Mouse (Mus musculus) stomach, embryonic 16.5 days (tissue): ENCODE measurements around the gene Apip. TPM values are rescaled to one million over a fixed set of nuclear protein-coding genes. Genes with fewer than 3 reads are reported as not detected.
A peak's percentile ranks its signal among the peaks of the same experiment; 100 is the strongest.

ENCODE experiments used
- ATAC-seq: fragments of 200-750 bp; cut with Nextera tagmentation; 2 replicates; pipeline ENCODE4 v1.8.0; 2017; ENCODE audit warnings: moderate number of reproducible peaks, moderate TSS enrichment; ENCODE audit not compliant: insufficient read depth, low FRiP score
- H3K27ac ChIP-seq: fragments of 300-500 bp; sonication (generic); 2 replicates; pipeline ENCODE4 v1.5.1; 2014; ENCODE audit warnings: low read length
- H3K27me3 ChIP-seq: fragments of 300-500 bp; sonication (generic); 2 replicates; pipeline ENCODE4 v1.6.1; 2014; ENCODE audit warnings: low read length, control low read depth, mixed read lengths; ENCODE audit not compliant: control insufficient read depth, insufficient read depth
- H3K36me3 ChIP-seq: fragments of 300-500 bp; sonication (generic); 2 replicates; pipeline ENCODE4 v1.6.1; 2014; ENCODE audit warnings: low read length; ENCODE audit not compliant: control insufficient read depth, insufficient read depth
- H3K4me1 ChIP-seq: fragments of 300-500 bp; sonication (generic); 2 replicates; pipeline ENCODE4 v1.6.1; 2014; ENCODE audit warnings: low read length, control low read depth, mixed read lengths; ENCODE audit not compliant: control insufficient read depth, insufficient read depth
- H3K4me2 ChIP-seq: fragments of 300-500 bp; sonication (generic); 2 replicates; pipeline ENCODE4 v1.6.1; 2014; ENCODE audit warnings: low read depth, low read length, mixed read lengths
- H3K4me3 ChIP-seq: fragments of 300-500 bp; sonication (generic); replicated peaks from 2 replicates; pipeline ENCODE4 v1.5.1; 2014; ENCODE audit warnings: mild to moderate bottlenecking, low read length
- H3K9ac ChIP-seq: fragments of 300-500 bp; sonication (generic); 2 replicates; pipeline ENCODE4 v1.6.1; 2014; ENCODE audit warnings: low read length
- H3K9me3 ChIP-seq: fragments of 300-500 bp; sonication (generic); replicated peaks from 2 replicates; pipeline ENCODE4 v1.6.1; 2016; ENCODE audit warnings: low read length, control low read depth; ENCODE audit not compliant: control insufficient read depth
- WGBS: fragments of 180-500 bp; shearing (Covaris S2); extraction: QIAGEN DNeasy Blood & Tissue Kit; methylation state at CpG from one replicate; pipeline ENCODE4 v1.1.7; 2014; 5-methylcytosine and 5-hydroxymethylcytosine counted together
- polyA plus RNA-seq: library from polyadenylated mRNA; unstranded; fragments of >200 nt; fragmentation: Nextera tagmentation; extraction: Ambion mirVana; gene quantifications from 2 replicates; pipeline ENCODE4 v1.2.1, GENCODE M21; 2015

Apip gene
- polyA plus RNA-seq, 1 experiment from 2014 or later, result 63.0 TPM

DNA sequence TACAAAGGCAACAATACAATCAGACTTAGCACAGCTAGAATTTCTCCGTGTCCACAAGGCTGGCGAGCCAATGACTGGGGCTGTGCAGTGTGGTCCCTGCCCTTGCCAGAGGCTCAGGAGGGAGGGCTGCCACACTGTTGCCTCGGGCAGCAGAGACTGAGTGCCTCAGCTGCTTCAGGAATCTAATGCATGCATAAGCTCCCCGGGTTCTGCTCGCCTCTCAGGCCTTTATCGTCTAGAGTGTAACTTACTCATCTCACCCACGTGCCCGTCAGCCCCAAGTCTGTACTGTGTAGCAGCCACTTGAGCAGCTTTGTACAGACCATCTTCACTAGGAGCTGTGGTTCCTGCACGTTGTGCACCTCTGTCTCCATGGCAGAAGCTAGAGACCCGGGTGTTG, 12.2 kb downstream of the Apip start:
- WGBS, result 76% methylated on average over 10 of the region's 10 CpGs
- no peaks in the 10 kb centered on the region for H3K9me3 ChIP-seq
- H3K27me3 ChIP-seq, result no peaks in the 10 kb centered on the region
- H3K36me3 ChIP-seq, result 0 out of 2 replicates have a peak, but pooled peaks cover 9% of the 10 kb centered on the region
- H3K27ac ChIP-seq, result no peak overlapping the region
- no peak for ATAC-seq
- no peak overlapping the region for H3K4me2 ChIP-seq
- no peak overlapping the region for H3K9ac ChIP-seq
- no peak overlapping the region for H3K4me3 ChIP-seq
- no peaks in the 10 kb centered on the region for H3K4me1 ChIP-seq

DNA sequence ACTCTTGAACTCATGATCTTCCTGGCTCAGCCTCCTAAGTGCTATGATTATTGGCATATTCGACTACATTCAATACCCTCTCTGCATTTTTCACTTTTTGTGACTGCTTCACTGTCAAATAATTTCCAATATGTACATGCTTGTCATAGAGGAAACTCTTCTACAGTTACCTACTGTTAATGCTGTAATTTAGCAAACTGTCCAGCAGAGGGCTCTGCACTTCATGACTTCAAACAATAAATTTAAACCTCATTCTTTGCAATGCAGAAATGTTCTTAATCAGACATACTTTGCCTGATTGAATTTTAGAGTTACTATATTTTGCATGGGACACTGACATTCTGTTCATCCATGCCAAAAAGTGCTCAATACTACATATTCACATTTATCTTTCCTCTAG, 13.0 kb downstream of the Apip start:
- H3K36me3 ChIP-seq, result 0 out of 2 replicates have a peak, but pooled peaks cover 9% of the 10 kb centered on the region
- no peak overlapping the region for H3K27ac ChIP-seq
- no peak overlapping the region for H3K4me2 ChIP-seq
- H3K4me3 ChIP-seq, result no peak overlapping the region
- no peaks in the 10 kb centered on the region for H3K9me3 ChIP-seq
- no peaks in the 10 kb centered on the region for H3K4me1 ChIP-seq
- H3K9ac ChIP-seq, result no peak overlapping the region
- ATAC-seq, result no peak
- no peaks in the 10 kb centered on the region for H3K27me3 ChIP-seq
- WGBS, result 3% methylated on average over 1 of the region's 1 CpGs

DNA sequence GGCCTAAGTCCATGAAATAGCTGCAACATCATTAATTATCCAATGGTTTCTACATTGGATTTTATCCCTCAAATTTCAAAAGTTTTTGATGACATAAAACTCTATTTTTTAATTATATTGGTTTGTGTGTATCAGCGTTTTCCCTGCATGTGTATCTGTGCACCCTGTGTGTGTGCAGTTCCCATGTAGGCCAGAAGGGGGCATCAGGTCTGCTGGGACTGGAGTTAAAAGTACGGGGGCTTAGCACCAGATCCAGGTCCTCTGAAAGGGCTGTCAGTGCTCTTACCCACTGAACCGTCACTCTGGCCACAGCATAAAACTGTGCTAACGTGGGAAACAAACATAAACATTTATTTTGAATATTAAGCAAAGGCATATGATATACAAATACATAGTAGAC, 14.6 kb downstream of the Apip start:
- H3K9ac ChIP-seq, result no peak overlapping the region
- 94% methylated on average over 4 of the region's 4 CpGs for WGBS
- H3K4me3 ChIP-seq, result no peak overlapping the region
- H3K36me3 ChIP-seq, result 0 out of 2 replicates have a peak, but pooled peaks cover 12% of the 10 kb centered on the region
- no peak overlapping the region for H3K4me2 ChIP-seq
- H3K4me1 ChIP-seq, result no peaks in the 10 kb centered on the region
- no peaks in the 10 kb centered on the region for H3K27me3 ChIP-seq
- H3K9me3 ChIP-seq, result no peaks in the 10 kb centered on the region
- no peak for ATAC-seq
- no peak overlapping the region for H3K27ac ChIP-seq

DNA sequence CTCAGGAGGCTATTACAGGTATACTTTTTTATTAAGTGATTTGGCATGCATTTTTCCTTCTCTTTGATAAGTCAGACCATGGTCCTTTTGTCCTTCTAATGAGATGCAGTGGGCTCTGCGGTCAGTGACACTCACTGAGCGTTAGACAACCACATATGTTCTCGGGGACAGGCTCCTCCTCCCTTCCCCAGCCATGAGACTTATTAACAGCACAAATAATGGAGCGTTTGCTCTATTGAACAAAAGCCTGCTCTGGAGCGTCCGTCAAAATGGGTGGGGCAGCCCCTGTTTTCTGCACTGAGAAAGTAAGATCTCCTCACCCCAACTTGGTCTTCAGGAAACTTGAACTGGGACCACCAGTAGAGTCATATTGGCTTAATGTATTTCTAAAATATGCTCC, 16.0 kb downstream of the Apip start:
- Histone ChIP-seq H3K27ac (no peak overlapping the region), H3K36me3 (0 out of 2 replicates have a peak, but pooled peaks cover 17% of the 10 kb centered on the region), H3K4me2 (no peak overlapping the region), H3K9me3 (no peaks in the 10 kb centered on the region), H3K4me3 (no peak overlapping the region), H3K9ac (no peak overlapping the region), H3K4me1 (no peaks in the 10 kb centered on the region), H3K27me3 (no peaks in the 10 kb centered on the region)
- WGBS, result 71% methylated on average over 6 of the region's 6 CpGs
- ATAC-seq, result no peak

DNA sequence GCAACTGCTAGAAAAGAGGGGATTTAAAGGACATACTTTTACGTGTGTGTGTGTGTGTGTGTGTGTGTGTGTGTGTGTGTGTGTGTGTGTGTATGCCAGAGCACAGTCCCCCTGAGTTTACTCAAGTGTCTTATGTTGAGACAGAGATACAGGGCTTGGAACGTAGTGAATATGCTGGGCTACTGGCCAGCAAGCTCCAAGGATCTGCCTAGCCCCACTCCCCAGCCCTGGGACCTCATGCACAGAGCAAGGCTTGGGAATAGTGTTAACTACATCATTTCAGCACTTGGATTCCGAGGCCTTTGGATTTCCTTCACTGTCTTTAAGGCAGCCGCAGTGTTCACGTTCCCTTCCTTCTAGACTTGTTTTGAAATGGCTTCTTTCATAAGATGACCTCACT, 29.1 kb downstream of the Apip start:
- no peaks in the 10 kb centered on the region for H3K27me3 ChIP-seq
- no peaks in the 10 kb centered on the region for H3K36me3 ChIP-seq
- no peak overlapping the region for H3K9ac ChIP-seq
- H3K4me2 ChIP-seq, result no peak overlapping the region
- no peak for ATAC-seq
- H3K4me1 ChIP-seq, result no peaks in the 10 kb centered on the region
- no peaks in the 10 kb centered on the region for H3K9me3 ChIP-seq
- H3K27ac ChIP-seq, result no peak overlapping the region
- H3K4me3 ChIP-seq, result no peak overlapping the region
- WGBS, result 62% methylated on average over 5 of the region's 5 CpGs

DNA sequence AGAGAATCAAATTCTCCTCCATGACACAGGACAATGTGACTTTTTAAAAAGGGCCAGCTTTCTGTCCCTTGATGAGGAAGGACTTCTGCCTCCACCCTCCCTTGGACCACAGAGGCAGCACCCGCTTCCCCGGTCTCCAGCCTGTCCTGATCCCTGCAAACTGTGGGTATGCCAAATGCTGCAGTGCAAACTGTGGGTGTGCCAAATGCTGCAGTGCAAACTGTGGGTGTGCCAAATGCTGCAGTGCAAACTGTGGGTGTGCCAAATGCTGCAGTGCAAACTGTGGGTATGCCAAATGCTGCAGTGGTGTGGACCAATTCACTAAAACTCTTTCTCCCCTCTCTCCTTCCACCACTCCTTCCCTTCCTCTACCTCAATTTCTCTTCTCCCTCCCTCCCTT, 32.7 kb downstream of the Apip start:
- Histone ChIP-seq H3K36me3 (no peaks in the 10 kb centered on the region), H3K4me1 (no peaks in the 10 kb centered on the region), H3K9me3 (no peaks in the 10 kb centered on the region), H3K27me3 (no peaks in the 10 kb centered on the region), H3K27ac (no peak overlapping the region), H3K9ac (no peak overlapping the region), H3K4me2 (no peak overlapping the region), H3K4me3 (no peak overlapping the region)
- ATAC-seq, result no peak
- WGBS, result 79% methylated on average over 2 of the region's 2 CpGs

DNA sequence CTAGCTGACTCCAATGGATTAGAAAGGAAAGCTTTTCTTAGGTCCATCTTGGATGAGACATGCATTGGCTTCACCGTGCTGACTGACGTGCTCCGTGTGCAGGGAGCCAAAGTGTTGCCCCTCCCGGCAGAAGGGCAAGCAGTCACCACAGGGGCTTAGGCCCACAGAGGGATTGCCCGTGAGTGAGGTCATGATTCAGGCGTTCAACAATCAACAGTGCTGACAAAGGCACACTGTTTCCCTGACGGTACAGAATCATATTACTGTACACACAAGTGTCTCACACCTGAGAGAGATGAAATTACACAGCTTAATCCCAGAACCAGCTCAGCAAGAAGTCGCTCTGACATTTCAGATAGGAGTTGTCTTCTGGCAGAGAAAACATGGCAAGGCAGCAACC, 38.2 kb downstream of the Apip start:
- Histone ChIP-seq H3K36me3 (no peaks in the 10 kb centered on the region), H3K9ac (no peak overlapping the region), H3K4me1 (no peaks in the 10 kb centered on the region), H3K27me3 (no peaks in the 10 kb centered on the region), H3K9me3 (no peaks in the 10 kb centered on the region), H3K4me2 (no peak overlapping the region), H3K27ac (peak overlapping the region; percentile 54), H3K4me3 (no peak overlapping the region)
- ATAC-seq, result 0 out of 2 replicates have a peak, but pooled peaks have one; percentile 40
- WGBS, result 47% methylated on average over 8 of the region's 8 CpGs

DNA sequence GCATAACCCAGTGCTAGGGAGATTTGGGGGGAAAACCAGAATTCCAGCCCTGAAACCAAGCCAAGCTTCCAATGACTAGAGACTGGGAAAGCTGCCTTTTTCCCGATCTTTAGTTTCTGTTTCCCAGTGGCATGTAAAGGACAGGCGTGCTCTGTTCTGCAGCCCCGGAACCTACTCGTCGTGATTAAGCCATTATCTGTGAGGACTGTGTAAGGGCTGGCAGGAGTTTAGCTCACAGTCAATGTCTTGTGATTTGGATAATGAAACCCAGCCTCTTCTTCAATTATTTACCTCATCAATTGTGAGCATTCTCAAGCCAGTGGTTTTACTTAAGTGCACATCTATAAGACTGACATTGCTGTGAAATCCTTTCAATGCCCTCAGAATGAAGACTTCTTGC, 43.7 kb downstream of the Apip start:
- Histone ChIP-seq H3K9me3 (no peaks in the 10 kb centered on the region), H3K27ac (no peak overlapping the region), H3K9ac (no peak overlapping the region; the same call in 1 of the 2 replicates), H3K4me1 (no peaks in the 10 kb centered on the region), H3K4me2 (no peak overlapping the region), H3K27me3 (no peaks in the 10 kb centered on the region), H3K4me3 (no peak overlapping the region), H3K36me3 (no peaks in the 10 kb centered on the region)
- no peak for ATAC-seq
- WGBS, result 60% methylated on average over 5 of the region's 5 CpGs

DNA sequence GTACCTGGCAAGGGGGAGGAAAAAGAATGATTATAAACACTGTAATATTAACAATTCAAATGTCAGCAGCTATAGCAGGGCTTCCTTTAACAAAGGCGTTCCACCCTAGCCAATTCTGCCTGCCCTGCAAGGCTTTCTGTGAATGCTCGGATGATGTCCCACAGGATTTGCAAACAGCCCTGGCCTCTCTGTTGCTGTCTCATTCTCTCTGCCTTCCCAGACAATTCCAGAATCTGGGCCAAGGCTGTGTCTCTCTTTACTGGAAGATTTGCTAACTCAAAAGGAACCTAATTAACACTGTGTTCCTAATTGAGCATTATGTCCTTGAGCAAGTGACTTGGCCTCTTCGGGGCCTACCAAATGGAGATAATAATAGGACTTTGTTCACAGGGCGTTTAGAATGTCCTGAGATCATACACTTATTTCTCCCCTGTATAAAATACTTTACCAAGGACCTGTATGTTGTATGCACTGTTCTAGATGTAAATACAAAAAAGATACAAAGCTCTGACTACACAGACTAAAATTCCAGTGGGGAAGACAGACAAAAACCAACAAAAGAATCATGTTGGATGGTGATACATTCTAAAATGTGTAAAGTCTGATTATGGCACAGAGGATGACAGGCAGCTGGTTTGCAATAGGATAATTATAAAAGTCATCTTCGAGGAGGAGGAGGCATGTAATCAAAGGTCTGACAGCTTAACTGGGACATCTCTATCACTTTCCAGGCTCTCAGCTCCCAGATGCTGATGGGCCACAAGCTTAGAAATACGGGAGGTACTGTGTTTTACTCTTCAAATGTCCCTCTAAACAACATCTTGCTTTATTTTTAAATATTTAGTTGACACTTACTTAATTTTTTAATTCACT, 45.1 kb downstream of the Apip start:
- no peaks in the 10 kb centered on the region for H3K4me1 ChIP-seq
- H3K27me3 ChIP-seq, result no peaks in the 10 kb centered on the region
- H3K27ac ChIP-seq, result no peak overlapping the region
- 62% methylated on average over 6 of the region's 6 CpGs for WGBS
- H3K4me3 ChIP-seq, result no peak overlapping the region
- H3K4me2 ChIP-seq, result no peak overlapping the region
- no peaks in the 10 kb centered on the region for H3K36me3 ChIP-seq
- H3K9ac ChIP-seq, result no peak overlapping the region
- no peaks in the 10 kb centered on the region for H3K9me3 ChIP-seq
- no peak for ATAC-seq
